Mouse (Mus musculus): ENCODE measurements at regions not wholly inside any gene's neighbourhood (a gene's known extent, or its start where the extent isn't known, plus 50 kb on each side); places are given as distances from the start of the nearest gene placed in this dataset.
"Not testable (repeated sequence)": the region's sequence is repeated elsewhere in the genome, so short reads cannot be mapped to it uniquely, and the experiment has no call there.

GRCm38 (mm10) chr13:82058131-82058731 is 275.4 kb downstream of the Cetn3 start:
- peak; percentile 14 for DNase-seq (ENCODE audit: low spot score)

GRCm38 (mm10) chr13:82058872-82059271 is 276.0 kb downstream of the Cetn3 start:
- no peak for DNase-seq (ENCODE audit: low spot score)

GRCm38 (mm10) chr13:82059498-82059897 is 276.6 kb downstream of the Cetn3 start:
- DNase-seq (ENCODE audit: low spot score) = no peak

GRCm38 (mm10) chr13:82063880-82064279 is 281.0 kb downstream of the Cetn3 start:
- not testable (repeated sequence) for DNase-seq (ENCODE audit: low spot score)

GRCm38 (mm10) chr13:82066174-82066573 is 283.3 kb downstream of the Cetn3 start:
- no peak for DNase-seq (ENCODE audit: low spot score)

GRCm38 (mm10) chr13:82066674-82067270 is 283.9 kb downstream of the Cetn3 start:
- no peak for DNase-seq (ENCODE audit: low spot score)

GRCm38 (mm10) chr13:82072449-82072848 is 289.6 kb downstream of the Cetn3 start:
- DNase-seq (ENCODE audit: low spot score) = no peak

- no peak for DNase-seq (ENCODE audit: low spot score)
These were observed 290.5 kb downstream of the Cetn3 start for GRCm38 (mm10) chr13:82073343-82073742.

- no peak for DNase-seq (ENCODE audit: low spot score)
These were observed 298.5 kb downstream of the Cetn3 start for GRCm38 (mm10) chr13:82081375-82081774.

- peak; percentile 6 for DNase-seq (ENCODE audit: low spot score)
These were observed 304.8 kb downstream of the Cetn3 start for GRCm38 (mm10) chr13:82087635-82088034.

GRCm38 (mm10) chr13:82092186-82092585 is 309.3 kb downstream of the Cetn3 start:
- DNase-seq (ENCODE audit: low spot score) = peak; percentile 38

- no peak for DNase-seq (ENCODE audit: low spot score)
These were observed 323.2 kb downstream of the Cetn3 start for GRCm38 (mm10) chr13:82106032-82106431.

GRCm38 (mm10) chr13:82129777-82130735 is 347.2 kb downstream of the Cetn3 start:
- peak; percentile 10 for DNase-seq (ENCODE audit: low spot score)
